Mouse (Mus musculus): ENCODE results near the gene Hepacam.

Hepacam gene

GRCm38 (mm10) chr9:37433823-37434560, 66.8 kb downstream of the Hepacam start:
- H3K4me1 ChIP-seq (replicated peaks; ENCODE audit: low read depth, low read length) = peaks cover 53% of the 10 kb centered on the region
- TF ChIP-seq NANOG (IDR thresholded peaks at IDR 0.05; ENCODE audit: borderline replicate concordance, low read length) (no peak), POU5F1 (IDR thresholded peaks at IDR 0.05; ENCODE audit: borderline replicate concordance, low read length) (no peak), CTCF (conservative IDR thresholded peaks at IDR 0.05; ENCODE audit: low read length) (no peak)
- H3K4me3 ChIP-seq (replicated peaks; ENCODE audit: low read length) = no peak overlapping the region
- H3K36me3 ChIP-seq (ENCODE audit: insufficient read depth, low read length) = no peaks in the 10 kb centered on the region
- H3K9me3 ChIP-seq (ENCODE audit: low read length) = no peaks in the 10 kb centered on the region
- peaks cover 80% of the 10 kb centered on the region for H3K27me3 ChIP-seq (ENCODE audit: insufficient read depth, low read length)

DNA sequence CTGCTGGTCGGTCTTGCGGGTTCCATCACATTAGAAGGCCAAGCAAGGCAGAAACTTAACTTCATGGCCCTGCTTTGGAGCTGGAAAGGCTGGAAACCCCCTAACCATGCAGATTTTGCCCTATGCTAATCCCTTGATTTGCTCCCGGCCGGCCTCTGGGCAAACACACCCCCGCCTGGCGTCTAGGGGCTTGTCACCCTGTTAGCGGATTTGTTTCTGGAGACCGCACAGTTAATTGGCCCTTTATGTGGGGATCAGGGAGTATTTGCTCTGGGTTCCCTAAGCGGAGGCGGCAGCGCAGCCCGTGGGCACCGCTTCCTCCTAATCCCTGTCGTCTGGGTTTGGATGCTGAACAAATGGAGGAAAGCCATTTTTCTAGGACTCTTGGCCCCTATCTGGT, 67.8 kb downstream of the Hepacam start:
- Histone ChIP-seq H3K36me3 (ENCODE audit: insufficient read depth, low read length) (no peaks in the 10 kb centered on the region), H3K4me1 (replicated peaks; ENCODE audit: low read depth, low read length) (peaks cover 44% of the 10 kb centered on the region), H3K9me3 (ENCODE audit: low read length) (no peaks in the 10 kb centered on the region), H3K4me3 (replicated peaks; ENCODE audit: low read length) (peak overlapping the region; percentile 48), H3K27me3 (ENCODE audit: insufficient read depth, low read length) (peaks cover 72% of the 10 kb centered on the region)
- TF ChIP-seq POU5F1 (IDR thresholded peaks at IDR 0.05; ENCODE audit: borderline replicate concordance, low read length) (no peak), CTCF (conservative IDR thresholded peaks at IDR 0.05; ENCODE audit: low read length) (no peak), NANOG (IDR thresholded peaks at IDR 0.05; ENCODE audit: borderline replicate concordance, low read length) (no peak)

- Histone ChIP-seq H3K4me3 (replicated peaks; ENCODE audit: low read length) (no peak overlapping the region), H3K27me3 (ENCODE audit: insufficient read depth, low read length) (peaks cover 67% of the 10 kb centered on the region), H3K4me1 (replicated peaks; ENCODE audit: low read depth, low read length) (peaks cover 44% of the 10 kb centered on the region), H3K36me3 (ENCODE audit: insufficient read depth, low read length) (no peaks in the 10 kb centered on the region), H3K9me3 (ENCODE audit: low read length) (no peaks in the 10 kb centered on the region)
- TF ChIP-seq NANOG (IDR thresholded peaks at IDR 0.05; ENCODE audit: borderline replicate concordance, low read length) = no peak
- no peak for TF ChIP-seq CTCF (conservative IDR thresholded peaks at IDR 0.05; ENCODE audit: low read length)
- TF ChIP-seq POU5F1 (IDR thresholded peaks at IDR 0.05; ENCODE audit: borderline replicate concordance, low read length) = no peak
These were observed 68.5 kb downstream of the Hepacam start for GRCm38 (mm10) chr9:37435616-37436015.
